Mouse (Mus musculus): Measurements from ENCODE around the gene Prom1.

- TF ChIP-seq EP300 (optimal IDR thresholded peaks at IDR 0.05) (no peak), CTCF (IDR thresholded peaks at IDR 0.05; ENCODE audit: low read depth) (peak; percentile 85)
Measured at GRCm38 (mm10) chr5:44048568-44049363, 53.1 kb downstream of the Prom1 start.

Measured in stomach, postnatal 0 days (tissue).